ENCODE assay signal across 9 mouse cellular contexts in the genomic region with DNA sequence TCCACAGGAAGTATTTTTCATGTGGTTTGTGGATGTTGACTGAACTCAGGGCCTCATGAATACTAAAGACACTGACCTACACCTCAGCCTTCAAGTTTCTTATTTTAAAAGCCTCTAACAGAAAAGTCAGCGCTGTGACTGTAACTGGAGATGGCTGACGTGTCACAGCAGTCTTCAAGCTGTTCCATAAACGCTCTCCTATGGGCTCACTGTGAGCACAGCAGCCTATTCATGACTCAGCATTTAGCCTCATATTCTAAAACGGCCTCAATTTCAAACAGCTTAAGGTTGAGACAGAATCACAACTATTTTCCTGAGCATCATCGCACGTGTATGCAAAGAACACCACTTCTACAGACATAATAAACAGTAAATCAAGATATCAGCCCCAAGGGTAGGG. TPM values are rescaled to one million over a fixed set of nuclear protein-coding genes. Genes with fewer than 3 reads are reported as not detected.
DNase-seq lines count a peak whose midpoint lies in the region; ATAC-seq and TF ChIP-seq lines count a peak whose summit lies in the region.
"Had no signal": no experiment of that assay in that cellular context is flagged by ENCODE, and none has a peak within 500 bp of the region (broad histone marks: within the 10 kb centered on the region; RNA-seq: fewer than 3 reads in every experiment).

No protein-coding gene starts in this region.

- no peak overlapping the region for H3K9ac ChIP-seq in MEL (ENCODE audit: control insufficient read depth, low read depth, low read length, poor library complexity, severe bottlenecking)
- H3K9ac ChIP-seq in liver, embryonic 16.5 days (ENCODE audit: low read depth, low read length): no peak overlapping the region

- no peak for TF ChIP-seq EP300 in MEL (IDR thresholded peaks at IDR 0.05; ENCODE audit: low read depth in 1 of 2, low read length in 2 of 2)

- H3K4me2 ChIP-seq in liver, embryonic 16.5 days (ENCODE audit: low read depth, low read length): peak overlapping the region; percentile 17; the same call in 1 of the 2 replicates

- no peaks in the 10 kb centered on the region for H3K9me3 ChIP-seq in MEL (replicated peaks; ENCODE audit: insufficient read depth, low read length)
- no peaks in the 10 kb centered on the region for H3K9me3 ChIP-seq in liver, embryonic 16.5 days (replicated peaks; ENCODE audit: control insufficient read depth, low read length)

- ATAC-seq in liver, embryonic 16.5 days (ENCODE audit: low read depth): peak; percentile 84

- no peak for TF ChIP-seq RAD21 in MEL (IDR thresholded peaks at IDR 0.05; ENCODE audit: low read depth, low read length)

- no peak for DNase-seq in layer of hippocampus, adult 2 months (ENCODE audit: low spot score in 2 of 2)
- DNase-seq in layer of hippocampus, postnatal 14 days (ENCODE audit: low spot score in 2 of 2): no peak
- DNase-seq in MEL (ENCODE audit: low read depth, low spot score): peak; percentile 35
- DNase-seq in embryo, embryonic 10.5 days (ENCODE audit: low spot score): peak; percentile 19
- no peak for DNase-seq in neural tube, embryonic 10.5 days (ENCODE audit: extremely low spot score, low spot score)
- DNase-seq in adipocyte (ENCODE audit: low spot score): no peak
- DNase-seq: gastrocnemius, postnatal 25 days; spleen, adult 18-20 months had no signal

- TF ChIP-seq CTCF in layer of hippocampus, adult 2 months (conservative IDR thresholded peaks at IDR 0.05): 0 out of 2 replicates have a peak, but pooled peaks have one; percentile 18
- TF ChIP-seq CTCF in MEL (IDR thresholded peaks at IDR 0.05 in 2 of 3, conservative IDR thresholded peaks at IDR 0.05 in 1 of 3; ENCODE audit: control insufficient read depth in 1 of 3, insufficient read depth in 1 of 3, low read depth in 2 of 3, low read length in 3 of 3, poor library complexity in 1 of 3, severe bottlenecking in 1 of 3): no peak

- no peaks in the 10 kb centered on the region for H3K27me3 ChIP-seq in MEL (ENCODE audit: control insufficient read depth in 1 of 2, insufficient read depth in 2 of 2, low read length in 2 of 2)
- H3K27me3 ChIP-seq in liver, embryonic 16.5 days (ENCODE audit: control insufficient read depth, insufficient read depth, low read depth, low read length): no peaks in the 10 kb centered on the region

- peaks cover 3 to 6% of the 10 kb centered on the region in 2 experiments; a peak in 3 of 4 replicates for H3K4me1 ChIP-seq in MEL (ENCODE audit: control insufficient read depth in 1 of 2, insufficient read depth in 2 of 2, low read length in 2 of 2)
- peaks cover 25% of the 10 kb centered on the region for H3K4me1 ChIP-seq in liver, embryonic 16.5 days (ENCODE audit: control insufficient read depth, low read depth, low read length)

- 0 out of 2 replicates have a peak overlapping the region, but pooled peaks have one; percentile 32 for H3K27ac ChIP-seq in layer of hippocampus, adult 2 months
- no peak overlapping the region for H3K27ac ChIP-seq in MEL (ENCODE audit: control insufficient read depth, low read depth, low read length)
- H3K27ac ChIP-seq in liver, embryonic 16.5 days (ENCODE audit: low read length): peak overlapping the region; percentile 34

- TF ChIP-seq POLR2A in MEL (IDR thresholded peaks at IDR 0.05; ENCODE audit: control insufficient read depth in 1 of 2, insufficient read depth in 1 of 2, low read depth in 1 of 2, low read length in 2 of 2, poor library complexity in 1 of 2): no peak

- peaks cover 40% of the 10 kb centered on the region for H3K79me2 ChIP-seq in MEL (ENCODE audit: control insufficient read depth, insufficient read depth, low read length, poor library complexity)

- WGBS in liver, embryonic 16.5 days (ENCODE audit: insufficient replicate concordance): 50% methylated on average over 6 of the region's 6 CpGs

- H3K4me3 ChIP-seq in layer of hippocampus, adult 2 months: no peak overlapping the region
- no peak overlapping the region for H3K4me3 ChIP-seq in MEL (ENCODE audit: control insufficient read depth in 1 of 2, insufficient read depth in 1 of 2, low read depth in 2 of 2, low read length in 2 of 2)
- H3K4me3 ChIP-seq in liver, embryonic 16.5 days (ENCODE audit: low read depth, low read length): no peak overlapping the region

- peaks cover 8 to 22% of the 10 kb centered on the region in 2 experiments for H3K36me3 ChIP-seq in MEL (ENCODE audit: control insufficient read depth in 1 of 2, insufficient read depth in 2 of 2, low read length in 2 of 2)
- peaks cover 35% of the 10 kb centered on the region for H3K36me3 ChIP-seq in liver, embryonic 16.5 days (ENCODE audit: control insufficient read depth, insufficient read depth)

TF ChIP-seq in MEL, 35 proteins besides CTCF, POLR2A, EP300 and RAD21:
- TF ChIP-seq TAL1 (IDR thresholded peaks at IDR 0.05; ENCODE audit: low read length) (no peak), MXI1 (IDR thresholded peaks at IDR 0.05; ENCODE audit: low read depth, low read length) (no peak), MAX (IDR thresholded peaks at IDR 0.05; ENCODE audit: low read length) (no peak), ZC3H11A (IDR thresholded peaks at IDR 0.05; ENCODE audit: low read depth, low read length) (no peak), RCOR1 (IDR thresholded peaks at IDR 0.05; ENCODE audit: low read depth, low read length) (no peak), UBTF (IDR thresholded peaks at IDR 0.05; ENCODE audit: borderline replicate concordance, insufficient read depth, low read depth, low read length) (no peak), TCF12 (IDR thresholded peaks at IDR 0.05; ENCODE audit: low read depth, low read length) (no peak), GATA1 (IDR thresholded peaks at IDR 0.05; ENCODE audit: low read depth, low read length) (no peak), TBP (IDR thresholded peaks at IDR 0.05; ENCODE audit: low read depth, low read length) (no peak), GABPA (IDR thresholded peaks at IDR 0.05; ENCODE audit: low read depth, low read length) (no peak), ELF1 (IDR thresholded peaks at IDR 0.05; ENCODE audit: low read depth, low read length) (no peak), SMC3 (IDR thresholded peaks at IDR 0.05; ENCODE audit: low read depth, low read length) (no peak), KAT2A (conservative IDR thresholded peaks at IDR 0.05; ENCODE audit: low read depth, low read length) (no peak), ZMIZ1 (IDR thresholded peaks at IDR 0.05; ENCODE audit: low read depth, low read length) (no peak)

RNA-seq across cellular contexts. Expression of a gene that starts 11.8 kb away (rescaled TPM):
- total RNA-seq in layer of hippocampus, adult 2 months (2021): 10 to 100 TPM; 42.1 to 42.8 TPM
- total RNA-seq in layer of hippocampus, postnatal 14 days (2021): 10 to 100 TPM; 39.5 to 39.6 TPM
- 19.0 and 26.8 TPM in 2 replicates for total RNA-seq in MEL (2012; rRNA removed)
- polyA plus RNA-seq in MEL (2012; ENCODE audit: insufficient read depth in 1 of 2, insufficient read length in 2 of 2, low read depth in 1 of 2, low replicate concordance in 2 of 2, missing spikeins in 1 of 2): 10 to 100 TPM; 46.5 to 53.9 TPM
- polyA plus RNA-seq in liver, embryonic 16.5 days (2015; fragmentation: Nextera tagmentation; extraction: Ambion mirVana): 43.7 and 51.3 TPM in 2 replicates

Comparison
In these comparisons a context has a peak if more than half of its experiments do, and no peak if none do; other contexts are left out.
1. DNase-seq: peak in MEL (single experiment) and embryo, embryonic 10.5 days (single experiment); none in layer of hippocampus, adult 2 months (0 of 2), layer of hippocampus, postnatal 14 days (0 of 2), neural tube, embryonic 10.5 days (single experiment) and adipocyte (single experiment).